Mouse (Mus musculus) erythroblast, adult 5-6 weeks (primary cell): ENCODE measurements at regions not wholly inside any gene's neighbourhood (a gene's known extent, or its start where the extent isn't known, plus 50 kb on each side); places are given as distances from the start of the nearest gene placed in this dataset.

Source experiments
- ATAC-seq: replicated peaks from 2 replicates; pipeline ENCODE4 v1.8.0; 2016; ENCODE audit warnings: moderate number of reproducible peaks, mild to moderate bottlenecking, moderate TSS enrichment, inconsistent platforms; ENCODE audit not compliant: poor library complexity, low FRiP score, severe bottlenecking

- no peak for ATAC-seq
Observed at GRCm38 (mm10) chr16:93292181-93292834, 311.6 kb downstream of the Setd4 start.

GRCm38 (mm10) chr16:93288036-93288435 lies 315.8 kb downstream of the Setd4 start:
- ATAC-seq = no peak

- no peak for ATAC-seq
Observed at GRCm38 (mm10) chr16:93287520-93287919, 316.3 kb downstream of the Setd4 start.

- no peak for ATAC-seq
Observed at GRCm38 (mm10) chr16:93286816-93287215, 317.0 kb downstream of the Setd4 start.

- ATAC-seq = no peak
Observed at GRCm38 (mm10) chr16:93285191-93285590, 318.7 kb downstream of the Setd4 start.

- ATAC-seq = no peak
Observed at GRCm38 (mm10) chr16:93281715-93282114, 322.1 kb downstream of the Setd4 start.

GRCm38 (mm10) chr16:93272636-93273035 lies 331.2 kb downstream of the Setd4 start:
- no peak for ATAC-seq

- no peak for ATAC-seq
Observed at GRCm38 (mm10) chr16:93272146-93272545, 331.7 kb downstream of the Setd4 start.

GRCm38 (mm10) chr16:93264061-93264585 lies 339.7 kb downstream of the Setd4 start:
- no peak for ATAC-seq

- no peak for ATAC-seq
Observed at GRCm38 (mm10) chr16:93263141-93263815, 340.6 kb downstream of the Setd4 start.

GRCm38 (mm10) chr16:93246825-93247224 lies 357.0 kb downstream of the Setd4 start:
- no peak for ATAC-seq

- no peak for ATAC-seq
Observed at GRCm38 (mm10) chr16:93245738-93246137, 358.1 kb downstream of the Setd4 start.

GRCm38 (mm10) chr16:93238898-93239297 lies 365.0 kb downstream of the Setd4 start:
- ATAC-seq = no peak

GRCm38 (mm10) chr16:93238326-93238725 lies 365.5 kb downstream of the Setd4 start:
- no peak for ATAC-seq

- no peak for ATAC-seq
Observed at GRCm38 (mm10) chr16:93225644-93226043, 378.2 kb downstream of the Setd4 start.

GRCm38 (mm10) chr16:93225196-93225595 lies 378.7 kb downstream of the Setd4 start:
- ATAC-seq = no peak

- ATAC-seq = no peak
Observed at GRCm38 (mm10) chr16:93219731-93220130, 384.1 kb downstream of the Setd4 start.

- no peak for ATAC-seq
Observed at GRCm38 (mm10) chr16:93218402-93218801, 385.5 kb downstream of the Setd4 start.

- ATAC-seq = no peak
Observed at GRCm38 (mm10) chr16:93217600-93218226, 386.1 kb downstream of the Setd4 start.

- no peak for ATAC-seq
Observed at GRCm38 (mm10) chr16:93215630-93216029, 388.2 kb downstream of the Setd4 start.

GRCm38 (mm10) chr16:93213618-93214017 lies 387.7 kb upstream of the Runx1 start:
- ATAC-seq = no peak
